Mouse (Mus musculus) stomach, postnatal 0 days (tissue): Measurements from ENCODE around the gene Prpf3.
A peak's percentile ranks its signal among the peaks of the same experiment; 100 is the strongest.

Experiments
- CTCF ChIP-seq: IDR thresholded peaks from 2 replicates; pipeline ENCODE4 v1.5.1; 2016; ENCODE audit warnings: antibody characterized with exemption, low read depth, mild to moderate bottlenecking, moderate library complexity
- EP300 ChIP-seq: optimal IDR thresholded peaks from 2 replicates; pipeline ENCODE3; 2016; ENCODE audit warnings: antibody characterized with exemption

DNA sequence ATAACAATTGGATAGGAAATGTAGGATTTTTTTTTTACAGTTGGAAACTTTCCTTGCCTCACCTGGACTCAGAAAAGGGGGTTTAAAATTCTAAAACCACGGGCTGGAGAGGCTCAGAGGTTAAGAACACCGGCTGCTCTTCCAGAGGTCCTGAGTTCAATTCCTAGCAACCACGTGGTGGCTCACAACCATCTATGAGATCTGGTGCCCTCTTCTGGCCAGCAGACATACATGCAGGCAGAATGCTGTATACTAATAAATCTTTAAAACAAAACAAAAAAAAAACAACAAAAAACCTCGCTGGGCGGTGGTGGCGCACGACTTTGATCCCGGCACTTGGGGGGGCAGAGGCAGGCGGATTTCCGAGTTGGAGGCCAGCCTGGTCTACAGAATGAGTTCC, 5.5 kb upstream of the Prpf3 start:
- peak; percentile 62 for TF ChIP-seq CTCF
- TF ChIP-seq EP300, result no peak
